Comparison of ENCODE assay signal across 8 mouse cellular contexts in the genomic region with DNA sequence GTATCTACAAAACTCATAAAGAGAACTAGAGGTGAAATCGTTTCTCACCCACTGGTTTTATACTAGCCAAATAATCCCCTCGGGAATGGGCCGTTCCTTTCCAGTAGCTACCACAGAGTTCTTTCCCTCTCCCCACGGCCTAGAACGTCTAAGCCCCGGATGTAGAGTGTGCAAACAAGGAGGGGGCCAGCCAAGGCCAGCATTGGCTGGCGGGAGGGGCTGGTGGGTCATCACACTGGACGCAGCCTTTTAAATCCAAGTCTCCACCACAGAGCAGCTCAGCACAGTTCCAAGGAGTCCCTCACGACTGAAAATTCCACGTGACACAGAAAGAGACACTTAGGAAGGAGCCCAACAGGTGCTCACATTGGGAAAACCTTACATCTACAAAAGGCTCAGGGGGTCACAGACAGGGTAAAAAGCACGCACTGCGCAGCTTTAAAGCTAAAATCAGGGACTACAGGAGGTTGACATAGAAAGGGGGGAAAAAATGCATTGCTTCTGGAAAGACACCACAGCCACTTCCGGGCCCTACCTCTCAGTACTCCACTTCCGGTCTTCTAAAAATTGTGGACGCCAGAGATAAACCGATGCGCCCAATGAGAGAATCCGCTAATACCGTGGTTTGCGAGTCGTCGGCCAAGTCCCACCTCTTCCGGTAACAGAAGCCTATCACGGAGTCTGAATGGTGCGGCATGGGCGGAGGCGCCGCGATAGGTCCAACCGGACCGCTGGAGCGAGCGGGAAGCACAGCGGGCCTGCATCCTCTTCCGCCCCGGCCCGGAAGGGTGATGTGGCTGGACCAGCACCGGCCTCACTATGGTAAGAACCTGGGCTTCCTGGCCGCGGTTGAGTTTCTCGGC. TPM values are rescaled to one million over a fixed set of nuclear protein-coding genes. Genes with fewer than 3 reads are reported as not detected.
DNase-seq lines count a peak whose midpoint lies in the region; ATAC-seq and TF ChIP-seq lines count a peak whose summit lies in the region.

Gene Tmem167 (plus strand): TSS at position 162 of the 863 bp plus-strand sequence.
Gene Xrcc4 (minus strand): TSS at position 647 of the 863 bp plus-strand sequence.

- peak; percentile 99 for ATAC-seq in activated CD4-positive, CD25-positive, alpha-beta regulatory T cell, adult 4 months

- peak within 1 kb of the TSS; percentile 83 for H3K4me3 ChIP-seq in cortical plate, adult 2 months (ENCODE audit: insufficient read depth, low read length)
- H3K4me3 ChIP-seq in megakaryocyte, embryonic 14.5 days (replicated peaks), result peak within 1 kb of the TSS; percentile 96

- TF ChIP-seq POLR2A in cortical plate, adult 2 months (IDR thresholded peaks at IDR 0.05; ENCODE audit: extremely low read depth, insufficient read depth, low read length), result peak; percentile 66; the same call in 1 of the 2 replicates

- H3K4me1 ChIP-seq in cortical plate, adult 2 months (ENCODE audit: control insufficient read depth, insufficient read depth, low read length), result no peaks in the 10 kb centered on the region
- peaks cover 21% of the 10 kb centered on the region for H3K4me1 ChIP-seq in megakaryocyte, embryonic 14.5 days

- DNase-seq in gastrocnemius, adult 8-10 months (ENCODE audit: low spot score in 2 of 2), result peak; percentile 97
- DNase-seq in hindlimb bud, embryonic 11.5 days (ENCODE audit: extremely low spot score, low read depth, low spot score), result peak; percentile 89
- DNase-seq in left cerebral cortex, adult 8-10 months (ENCODE audit: low spot score in 2 of 2), result peak; percentile 95 to 98
- DNase-seq in right cerebral cortex, postnatal 10 days (ENCODE audit: low spot score in 2 of 2), result peak; percentile 99
- peak; percentile 89 for DNase-seq in urinary bladder, postnatal 25 days (ENCODE audit: low spot score)

- peak within 1 kb of the TSS; percentile 85 for H3K27ac ChIP-seq in cortical plate, adult 2 months (ENCODE audit: insufficient read depth, low read length)

- TF ChIP-seq CTCF in cortical plate, adult 2 months (IDR thresholded peaks at IDR 0.05; ENCODE audit: extremely low read depth, insufficient read depth, low read length), result no peak

- H3K27me3 ChIP-seq in megakaryocyte, embryonic 14.5 days (replicated peaks), result no peaks in the 10 kb centered on the region

- H3K9me3 ChIP-seq in megakaryocyte, embryonic 14.5 days, result no peaks in the 10 kb centered on the region

- peaks cover 8% of the 10 kb centered on the region for H3K36me3 ChIP-seq in megakaryocyte, embryonic 14.5 days (replicated peaks; ENCODE audit: low read length)

RNA-seq across cellular contexts. Expression of gene Tmem167, which starts in this region (rescaled TPM):
- 10 to 100 TPM; 47.8 to 73.8 TPM for polyA plus RNA-seq in activated CD4-positive, CD25-positive, alpha-beta regulatory T cell, adult 4 months (2017; shearing (Covaris generic))
- 12.3 and 12.8 TPM in 2 replicates for polyA plus RNA-seq in cortical plate, adult 2 months (2012; rRNA removed)
- 1 to 10 TPM; 7.9 to 8.8 (median 8.3) TPM for total RNA-seq in gastrocnemius, adult 8-10 months (2022)
- total RNA-seq in left cerebral cortex, adult 8-10 months (2022), result 10 to 100 TPM; 20.4 to 25.0 (median 22.2) TPM
- polyA plus RNA-seq in megakaryocyte, embryonic 14.5 days (2012; ENCODE audit: insufficient read depth, low replicate concordance), result 2.1 and 4.0 TPM in 2 replicates

RNA-seq across cellular contexts. Expression of gene Xrcc4, which starts in this region (rescaled TPM):
- 10 to 100 TPM; 19.6 to 23.6 TPM for polyA plus RNA-seq in activated CD4-positive, CD25-positive, alpha-beta regulatory T cell, adult 4 months (2017; shearing (Covaris generic))
- polyA plus RNA-seq in cortical plate, adult 2 months (2012; rRNA removed), result 9.9 and 10.7 TPM in 2 replicates
- 1 to 10 TPM; 6.1 to 8.3 (median 7.5) TPM for total RNA-seq in gastrocnemius, adult 8-10 months (2022)
- 10 to 100 TPM; 14.2 to 19.4 (median 16.6) TPM for total RNA-seq in left cerebral cortex, adult 8-10 months (2022)
- polyA plus RNA-seq in megakaryocyte, embryonic 14.5 days (2012; ENCODE audit: insufficient read depth, low replicate concordance), result 0.38 TPM in 1 of 2 replicates, not detected in the other

Comparison
In these comparisons a context has a peak if more than half of its experiments do, and no peak if none do; other contexts are left out.
1. Peak in every context shown above with its lines: DNase-seq, ATAC-seq, H3K4me3 ChIP-seq and H3K27ac ChIP-seq.